Mouse (Mus musculus) bone marrow, adult 2 months (tissue): Measurements from ENCODE around the gene Sdf2.

Experiments used
- CTCF ChIP-seq: fragments of 200-500 bp; IDR thresholded peaks from 2 replicates; pipeline ENCODE4 v1.5.1; 2011; ENCODE audit warnings: low read length, control low read depth; ENCODE audit not compliant: control insufficient read depth, insufficient read depth
- POLR2A ChIP-seq: fragments of 200-500 bp; IDR thresholded peaks from 2 replicates; pipeline ENCODE4 v1.6.1; 2011; ENCODE audit warnings: low read depth, mild to moderate bottlenecking, control low read depth, low read length, borderline replicate concordance; ENCODE audit not compliant: control insufficient read depth

DNA sequence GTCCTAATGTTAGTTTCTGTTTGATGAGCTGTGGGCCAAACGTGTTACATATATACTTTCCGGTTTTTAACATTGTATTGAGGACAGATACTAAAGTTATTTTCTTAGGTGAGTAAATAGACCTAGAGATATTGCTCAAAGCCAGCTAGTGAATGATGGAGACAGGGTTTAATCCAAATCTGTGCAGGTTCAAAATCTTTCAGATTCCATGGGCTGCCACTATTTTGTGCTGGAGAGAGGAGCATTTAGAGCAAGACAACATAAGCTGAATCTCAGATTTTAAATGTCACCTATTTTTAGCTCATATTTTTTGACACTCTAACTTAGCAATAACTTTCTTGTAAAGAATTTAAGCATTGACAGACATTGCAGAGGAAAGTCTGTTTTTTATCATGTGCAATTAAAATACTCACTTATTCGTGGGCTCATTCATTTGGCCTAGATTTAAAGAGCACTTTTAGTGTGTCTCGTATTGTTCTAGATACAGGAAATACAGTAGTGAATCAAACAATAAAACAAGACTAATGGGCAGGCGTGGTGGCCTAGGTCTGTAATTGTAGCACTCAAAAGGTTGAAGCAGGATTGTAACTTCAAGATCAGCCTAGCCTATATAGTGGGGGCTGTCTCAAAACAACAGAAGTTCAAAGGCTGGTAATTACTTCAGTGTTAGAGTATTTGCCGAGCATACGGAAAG lies 919 bp downstream of the Sdf2 start:
- TF ChIP-seq CTCF (no peak), POLR2A (no peak)
